Mouse (Mus musculus): ENCODE data around the gene Miip. TPM values are rescaled to one million over a fixed set of nuclear protein-coding genes. Genes with fewer than 3 reads are reported as not detected.

Miip gene
- 19.7 and 26.8 TPM in 2 replicates for polyA plus RNA-seq (2011; ENCODE audit: insufficient read length, low read depth, missing spikeins)

GRCm38 (mm10) chr4:147868450-147869031 lies at the start of gene Miip, which contains the start of gene Fv1:
TSS of gene Miip (minus strand) at chr4:147868816.
TSS of gene Fv1 (plus strand) at chr4:147868979.
- Histone ChIP-seq H3K4me1 (ENCODE audit: control insufficient read depth, insufficient read depth, low read length) (no peaks in the 10 kb centered on the region; the same call in 1 of the 2 replicates), H3K27ac (ENCODE audit: insufficient read depth, low read length) (peak within 1 kb of the TSS; percentile 29; the same call in 1 of the 2 replicates), H3K4me3 (ENCODE audit: insufficient read depth, low read length) (peak within 1 kb of the TSS; percentile 98)
- no peak for TF ChIP-seq CTCF (IDR thresholded peaks at IDR 0.05; ENCODE audit: borderline replicate concordance, insufficient read depth, low read length)
- TF ChIP-seq POLR2A (IDR thresholded peaks at IDR 0.05; ENCODE audit: low read depth, low read length): peak; percentile 55

- H3K4me3 ChIP-seq (ENCODE audit: insufficient read depth, low read length): no peak overlapping the region
- peaks cover 12% of the 10 kb centered on the region; the same call in 1 of the 2 replicates for H3K4me1 ChIP-seq (ENCODE audit: control insufficient read depth, insufficient read depth, low read length)
- no peak overlapping the region for H3K27ac ChIP-seq (ENCODE audit: insufficient read depth, low read length)
- no peak for TF ChIP-seq POLR2A (IDR thresholded peaks at IDR 0.05; ENCODE audit: low read depth, low read length)
- no peak for TF ChIP-seq CTCF (IDR thresholded peaks at IDR 0.05; ENCODE audit: borderline replicate concordance, insufficient read depth, low read length)
These were observed 40.9 kb upstream of the Miip start for GRCm38 (mm10) chr4:147909486-147909885.

- Histone ChIP-seq H3K4me3 (ENCODE audit: insufficient read depth, low read length) (no peak overlapping the region), H3K4me1 (ENCODE audit: control insufficient read depth, insufficient read depth, low read length) (peaks cover 12% of the 10 kb centered on the region; the same call in 1 of the 2 replicates), H3K27ac (ENCODE audit: insufficient read depth, low read length) (peak overlapping the region; percentile 87)
- TF ChIP-seq CTCF (IDR thresholded peaks at IDR 0.05; ENCODE audit: borderline replicate concordance, insufficient read depth, low read length) (no peak), POLR2A (IDR thresholded peaks at IDR 0.05; ENCODE audit: low read depth, low read length) (no peak)
These were observed 37.6 kb upstream of the Miip start for GRCm38 (mm10) chr4:147906230-147906629.

- H3K4me3 ChIP-seq (ENCODE audit: insufficient read depth, low read length): peak overlapping the region; percentile 16; the same call in 1 of the 2 replicates
- TF ChIP-seq CTCF (IDR thresholded peaks at IDR 0.05; ENCODE audit: borderline replicate concordance, insufficient read depth, low read length) (no peak), POLR2A (IDR thresholded peaks at IDR 0.05; ENCODE audit: low read depth, low read length) (no peak)
- peaks cover 12% of the 10 kb centered on the region; the same call in 1 of the 2 replicates for H3K4me1 ChIP-seq (ENCODE audit: control insufficient read depth, insufficient read depth, low read length)
- H3K27ac ChIP-seq (ENCODE audit: insufficient read depth, low read length): peak overlapping the region; percentile 14; the same call in 1 of the 2 replicates
These were observed 36.6 kb upstream of the Miip start for GRCm38 (mm10) chr4:147905090-147905659.

- peaks cover 12% of the 10 kb centered on the region; the same call in 1 of the 2 replicates for H3K4me1 ChIP-seq (ENCODE audit: control insufficient read depth, insufficient read depth, low read length)
- peak within 1 kb of the TSS; percentile 70 for H3K4me3 ChIP-seq (ENCODE audit: insufficient read depth, low read length)
- peak within 1 kb of the TSS; percentile 72 for H3K27ac ChIP-seq (ENCODE audit: insufficient read depth, low read length)
- peak; percentile 64; the same call in 1 of the 2 replicates for TF ChIP-seq POLR2A (IDR thresholded peaks at IDR 0.05; ENCODE audit: low read depth, low read length)
- TF ChIP-seq CTCF (IDR thresholded peaks at IDR 0.05; ENCODE audit: borderline replicate concordance, insufficient read depth, low read length): no peak
These were observed 35.9 kb upstream of the Miip start, which contains the start of gene Mfn2 for GRCm38 (mm10) chr4:147904313-147905089. TSS of gene Mfn2 (minus strand) at chr4:147904704.

GRCm38 (mm10) chr4:147903601-147904000 lies 35.0 kb upstream of the Miip start:
- Histone ChIP-seq H3K4me3 (ENCODE audit: insufficient read depth, low read length) (peak overlapping the region; percentile 70), H3K4me1 (ENCODE audit: control insufficient read depth, insufficient read depth, low read length) (peaks cover 12% of the 10 kb centered on the region; the same call in 1 of the 2 replicates), H3K27ac (ENCODE audit: insufficient read depth, low read length) (no peak overlapping the region)
- TF ChIP-seq CTCF (IDR thresholded peaks at IDR 0.05; ENCODE audit: borderline replicate concordance, insufficient read depth, low read length) (no peak), POLR2A (IDR thresholded peaks at IDR 0.05; ENCODE audit: low read depth, low read length) (no peak)

GRCm38 (mm10) chr4:147902906-147903500 lies 34.4 kb upstream of the Miip start:
- TF ChIP-seq CTCF (IDR thresholded peaks at IDR 0.05; ENCODE audit: borderline replicate concordance, insufficient read depth, low read length) (no peak), POLR2A (IDR thresholded peaks at IDR 0.05; ENCODE audit: low read depth, low read length) (no peak)
- Histone ChIP-seq H3K27ac (ENCODE audit: insufficient read depth, low read length) (no peak overlapping the region), H3K4me1 (ENCODE audit: control insufficient read depth, insufficient read depth, low read length) (peaks cover 12% of the 10 kb centered on the region; the same call in 1 of the 2 replicates), H3K4me3 (ENCODE audit: insufficient read depth, low read length) (no peak overlapping the region)

- Histone ChIP-seq H3K4me1 (ENCODE audit: control insufficient read depth, insufficient read depth, low read length) (peaks cover 4% of the 10 kb centered on the region; the same call in 1 of the 2 replicates), H3K27ac (ENCODE audit: insufficient read depth, low read length) (no peak overlapping the region), H3K4me3 (ENCODE audit: insufficient read depth, low read length) (no peak overlapping the region)
- no peak for TF ChIP-seq POLR2A (IDR thresholded peaks at IDR 0.05; ENCODE audit: low read depth, low read length)
- TF ChIP-seq CTCF (IDR thresholded peaks at IDR 0.05; ENCODE audit: borderline replicate concordance, insufficient read depth, low read length): no peak
These were observed 31.8 kb upstream of the Miip start for GRCm38 (mm10) chr4:147900452-147900851.

GRCm38 (mm10) chr4:147897348-147897747 lies 28.7 kb upstream of the Miip start:
- Histone ChIP-seq H3K27ac (ENCODE audit: insufficient read depth, low read length) (no peak overlapping the region), H3K4me3 (ENCODE audit: insufficient read depth, low read length) (no peak overlapping the region), H3K4me1 (ENCODE audit: control insufficient read depth, insufficient read depth, low read length) (no peaks in the 10 kb centered on the region)
- no peak for TF ChIP-seq CTCF (IDR thresholded peaks at IDR 0.05; ENCODE audit: borderline replicate concordance, insufficient read depth, low read length)
- no peak for TF ChIP-seq POLR2A (IDR thresholded peaks at IDR 0.05; ENCODE audit: low read depth, low read length)
